Mouse (Mus musculus): ENCODE measurements at regions not wholly inside any gene's neighbourhood (a gene's known extent, or its start where the extent isn't known, plus 50 kb on each side); places are given as distances from the start of the nearest gene placed in this dataset.

DNA sequence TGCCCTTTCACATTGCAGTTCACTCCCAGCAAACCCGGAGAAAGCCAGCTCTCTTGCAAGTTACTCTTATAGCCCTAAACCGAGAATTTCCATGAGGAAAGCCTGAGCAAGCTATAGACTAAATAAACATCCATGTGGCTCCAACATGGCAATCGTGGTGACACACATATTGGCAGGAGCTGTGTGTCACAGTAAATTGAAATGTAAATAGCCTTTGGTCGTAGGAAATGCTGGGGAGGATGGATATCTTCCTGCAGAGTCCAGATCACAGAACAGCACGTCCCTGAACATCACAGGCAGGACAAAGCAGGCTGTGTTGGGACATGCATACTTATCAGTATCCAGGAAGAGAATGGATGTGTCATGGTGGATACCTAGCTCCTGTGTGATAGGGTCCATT lies 59.3 kb upstream of the Elmo1 start:
- TF ChIP-seq CTCF (IDR thresholded peaks at IDR 0.05; ENCODE audit: borderline replicate concordance, insufficient read depth, low read depth, low read length) (no peak), POLR2A (IDR thresholded peaks at IDR 0.05; ENCODE audit: borderline replicate concordance, insufficient read depth, low read length) (no peak)

Data from cerebellum, adult 2 months (tissue).